Mouse (Mus musculus) hindbrain, embryonic 10.5 days (tissue): ENCODE data around the gene Pxk. TPM values are rescaled to one million over a fixed set of nuclear protein-coding genes. Genes with fewer than 3 reads are reported as not detected.
"Not testable (repeated sequence)": the region's sequence is repeated elsewhere in the genome, so short reads cannot be mapped to it uniquely, and the experiment has no call there.

Experiments
- DNase-seq: peaks from one replicate; pipeline ENCODE4 v3.0.0-alpha.2; 2017; ENCODE audit warnings: low spot score
- H3K27ac ChIP-seq: fragments of 300-500 bp; sonication (generic); 2 replicates; pipeline ENCODE4 v1.5.1; 2016; ENCODE audit warnings: mild to moderate bottlenecking, moderate library complexity
- H3K27me3 ChIP-seq: fragments of 300-500 bp; sonication (generic); 2 replicates; pipeline ENCODE4 v1.6.1; 2016; ENCODE audit warnings: mild to moderate bottlenecking; ENCODE audit not compliant: poor library complexity, insufficient read depth, severe bottlenecking
- H3K36me3 ChIP-seq: fragments of 300-500 bp; sonication (generic); 2 replicates; pipeline ENCODE4 v1.6.1; 2016; ENCODE audit warnings: mild to moderate bottlenecking, moderate library complexity
- H3K4me1 ChIP-seq: fragments of 300-500 bp; sonication (generic); replicated peaks from 2 replicates; pipeline ENCODE4 v1.6.1; 2016; ENCODE audit warnings: mild to moderate bottlenecking
- H3K4me3 ChIP-seq: fragments of 300-500 bp; sonication (generic); 2 replicates; pipeline ENCODE4 v1.5.1; 2016; ENCODE audit warnings: mild to moderate bottlenecking, moderate library complexity
- H3K9me3 ChIP-seq: fragments of 300-500 bp; sonication (generic); 2 replicates; pipeline ENCODE4 v1.6.1; 2016; ENCODE audit warnings: mild to moderate bottlenecking, moderate library complexity
- WGBS: fragments of 180-500 bp; shearing (Covaris S2); methylation state at CpG from one replicate; pipeline ENCODE4 v1.1.7; 2016; 5-methylcytosine and 5-hydroxymethylcytosine counted together
- polyA plus RNA-seq: library from polyadenylated mRNA; unstranded; fragments of >200 nt; fragmentation: Nextera tagmentation; extraction: Ambion mirVana; gene quantifications from 2 replicates; pipeline ENCODE4 v1.2.1, GENCODE M21; 2016

The Pxk gene
- polyA plus RNA-seq, 1 experiment from 2014 or later: 23.8 TPM

- no peak overlapping the region for H3K27ac ChIP-seq
- 94% methylated on average over 2 of the region's 2 CpGs for WGBS
- no peaks in the 10 kb centered on the region for H3K27me3 ChIP-seq
- no peak for DNase-seq
- no peak overlapping the region for H3K4me3 ChIP-seq
- H3K9me3 ChIP-seq: no peaks in the 10 kb centered on the region
- no peaks in the 10 kb centered on the region for H3K36me3 ChIP-seq
- H3K4me1 ChIP-seq: no peaks in the 10 kb centered on the region
Observed at GRCm38 (mm10) chr14:8113616-8114015, 15.6 kb downstream of the Pxk start.

GRCm38 (mm10) chr14:8114306-8114705 is 16.3 kb downstream of the Pxk start:
- no peak overlapping the region for H3K27ac ChIP-seq
- no peaks in the 10 kb centered on the region for H3K9me3 ChIP-seq
- H3K4me3 ChIP-seq: no peak overlapping the region
- DNase-seq: no peak
- no peaks in the 10 kb centered on the region for H3K4me1 ChIP-seq
- H3K27me3 ChIP-seq: no peaks in the 10 kb centered on the region
- H3K36me3 ChIP-seq: no peaks in the 10 kb centered on the region
- 67% methylated on average over 3 of the region's 3 CpGs for WGBS

GRCm38 (mm10) chr14:8114756-8115155 is 16.7 kb downstream of the Pxk start:
- Histone ChIP-seq H3K27me3 (no peaks in the 10 kb centered on the region), H3K4me3 (no peak overlapping the region), H3K27ac (no peak overlapping the region), H3K36me3 (no peaks in the 10 kb centered on the region), H3K4me1 (no peaks in the 10 kb centered on the region), H3K9me3 (no peaks in the 10 kb centered on the region)
- whole genome bisulfite sequencing: 82% methylated on average over 1 of the region's 1 CpGs
- DNase-seq: no peak

- Histone ChIP-seq H3K4me1 (no peaks in the 10 kb centered on the region), H3K27me3 (no peaks in the 10 kb centered on the region), H3K36me3 (no peaks in the 10 kb centered on the region), H3K27ac (no peak overlapping the region), H3K9me3 (no peaks in the 10 kb centered on the region), H3K4me3 (no peak overlapping the region)
- 84% methylated on average over 4 of the region's 4 CpGs for WGBS
- DNase-seq: no peak
Observed at GRCm38 (mm10) chr14:8115772-8116171, 17.8 kb downstream of the Pxk start.

- Histone ChIP-seq H3K27ac (no peak overlapping the region), H3K4me1 (no peaks in the 10 kb centered on the region), H3K4me3 (no peak overlapping the region), H3K27me3 (no peaks in the 10 kb centered on the region), H3K9me3 (no peaks in the 10 kb centered on the region), H3K36me3 (no peaks in the 10 kb centered on the region)
- WGBS: 89% methylated on average over 2 of the region's 2 CpGs
- no peak for DNase-seq
Observed at GRCm38 (mm10) chr14:8117371-8117770, 19.4 kb downstream of the Pxk start.

GRCm38 (mm10) chr14:8119454-8119853 is 21.4 kb downstream of the Pxk start:
- no peaks in the 10 kb centered on the region for H3K27me3 ChIP-seq
- no peaks in the 10 kb centered on the region for H3K9me3 ChIP-seq
- 91% methylated on average over 5 of the region's 5 CpGs for WGBS
- no peaks in the 10 kb centered on the region for H3K4me1 ChIP-seq
- no peak overlapping the region for H3K4me3 ChIP-seq
- DNase-seq: no peak
- peaks cover 8% of the 10 kb centered on the region; the same call in 1 of the 2 replicates for H3K36me3 ChIP-seq
- no peak overlapping the region for H3K27ac ChIP-seq

- Histone ChIP-seq H3K4me3 (no peak overlapping the region), H3K27me3 (no peaks in the 10 kb centered on the region), H3K36me3 (peaks cover 8% of the 10 kb centered on the region; the same call in 1 of the 2 replicates), H3K9me3 (no peaks in the 10 kb centered on the region), H3K4me1 (no peaks in the 10 kb centered on the region), H3K27ac (no peak overlapping the region)
- WGBS: 86% methylated on average over 3 of the region's 3 CpGs
- no peak for DNase-seq
Observed at GRCm38 (mm10) chr14:8119904-8120303, 21.9 kb downstream of the Pxk start.

- 91% methylated on average over 7 of the region's 7 CpGs for whole genome bisulfite sequencing
- H3K4me3 ChIP-seq: no peak overlapping the region
- H3K9me3 ChIP-seq: no peaks in the 10 kb centered on the region
- H3K36me3 ChIP-seq: peaks cover 8% of the 10 kb centered on the region; the same call in 1 of the 2 replicates
- H3K27me3 ChIP-seq: no peaks in the 10 kb centered on the region
- no peaks in the 10 kb centered on the region for H3K4me1 ChIP-seq
- no peak for DNase-seq
- no peak overlapping the region for H3K27ac ChIP-seq
Observed at GRCm38 (mm10) chr14:8123141-8123540, 25.1 kb downstream of the Pxk start.

GRCm38 (mm10) chr14:8123611-8124010 is 25.6 kb downstream of the Pxk start:
- H3K36me3 ChIP-seq, H3K9me3 ChIP-seq, DNase-seq, H3K27ac ChIP-seq, H3K4me1 ChIP-seq, H3K27me3 ChIP-seq, H3K4me3 ChIP-seq: not testable (repeated sequence)
- 97% methylated on average over 10 of the region's 10 CpGs for WGBS

GRCm38 (mm10) chr14:8124046-8124881 is 26.3 kb downstream of the Pxk start:
- no peak overlapping the region for H3K4me3 ChIP-seq
- no peaks in the 10 kb centered on the region for H3K27me3 ChIP-seq
- no peaks in the 10 kb centered on the region for H3K9me3 ChIP-seq
- no peaks in the 10 kb centered on the region for H3K4me1 ChIP-seq
- no peak overlapping the region for H3K27ac ChIP-seq
- no peak for DNase-seq
- H3K36me3 ChIP-seq: peaks cover 8% of the 10 kb centered on the region; the same call in 1 of the 2 replicates
- WGBS: 88% methylated on average over 7 of the region's 7 CpGs

- Histone ChIP-seq H3K4me1 (no peaks in the 10 kb centered on the region), H3K4me3 (no peak overlapping the region), H3K27me3 (no peaks in the 10 kb centered on the region), H3K9me3 (no peaks in the 10 kb centered on the region), H3K36me3 (peaks cover 21% of the 10 kb centered on the region), H3K27ac (no peak overlapping the region)
- DNase-seq: no peak
- 85% methylated on average over 5 of the region's 5 CpGs for WGBS
Observed at GRCm38 (mm10) chr14:8127971-8128370, 30.0 kb downstream of the Pxk start.

- Histone ChIP-seq H3K9me3 (no peaks in the 10 kb centered on the region), H3K4me3 (no peak overlapping the region), H3K27me3 (no peaks in the 10 kb centered on the region), H3K27ac (no peak overlapping the region), H3K4me1 (no peaks in the 10 kb centered on the region), H3K36me3 (peaks cover 20% of the 10 kb centered on the region)
- DNase-seq: no peak
- 86% methylated on average over 8 of the region's 8 CpGs for WGBS
Observed at GRCm38 (mm10) chr14:8132789-8133188, 34.8 kb downstream of the Pxk start.

- no peaks in the 10 kb centered on the region for H3K27me3 ChIP-seq
- H3K36me3 ChIP-seq: peaks cover 20% of the 10 kb centered on the region
- H3K9me3 ChIP-seq: no peaks in the 10 kb centered on the region
- DNase-seq: no peak
- H3K4me3 ChIP-seq: no peak overlapping the region
- WGBS: 76% methylated on average over 2 of the region's 2 CpGs
- H3K27ac ChIP-seq: no peak overlapping the region
- H3K4me1 ChIP-seq: no peaks in the 10 kb centered on the region
Observed at GRCm38 (mm10) chr14:8134234-8134633, 36.2 kb downstream of the Pxk start.
